Mouse (Mus musculus): ENCODE results near the gene Mn1.

DNA sequence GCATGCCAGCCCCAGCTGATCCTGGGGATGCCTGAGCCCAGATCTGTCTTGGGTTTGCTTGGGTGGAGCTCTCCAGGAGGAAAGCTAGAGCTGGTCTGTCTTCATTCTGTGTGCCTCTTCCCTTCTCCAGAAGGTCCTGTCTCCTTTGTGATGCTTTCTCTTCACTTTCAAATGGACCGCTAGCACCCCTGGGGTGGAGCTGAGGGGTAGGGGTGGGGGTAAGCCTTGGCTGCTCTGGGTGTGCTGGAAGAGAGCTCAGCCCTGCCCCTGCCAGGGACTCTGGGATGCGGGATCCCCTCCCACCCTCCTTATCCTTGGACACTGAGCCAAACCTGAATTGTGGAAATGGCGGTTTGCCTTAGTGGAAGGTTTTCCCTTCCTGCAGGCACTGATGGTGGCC is 21.2 kb downstream of the Mn1 start:
- TF ChIP-seq CTCF (IDR thresholded peaks at IDR 0.05; ENCODE audit: low read depth, low read length), result no peak
- no peak for TF ChIP-seq TAL1 (conservative IDR thresholded peaks at IDR 0.05; ENCODE audit: low read depth, low read length)

Data from G1E (cell line).